Comparison of ENCODE assay signal across 15 mouse cellular contexts in genomic region chr17:5582232-5582631, GRCm38 (mm10).
"Had no signal": no experiment of that assay in that cellular context is flagged by ENCODE, and none has a peak within 500 bp of the region (broad histone marks: within the 10 kb centered on the region; RNA-seq: fewer than 3 reads in every experiment).

No protein-coding gene starts in this region.

- H3K27ac ChIP-seq: neural tube, embryonic 13.5 days; neural tube, embryonic 15.5 days; stomach, embryonic 15.5 days; stomach, postnatal 0 days had no signal

- H3K36me3 ChIP-seq: neural tube, embryonic 13.5 days; neural tube, embryonic 15.5 days; stomach, embryonic 15.5 days had no signal

- H3K4me3 ChIP-seq: neural tube, embryonic 13.5 days; neural tube, embryonic 15.5 days; stomach, embryonic 15.5 days had no signal

- H3K4me1 ChIP-seq: stomach, embryonic 15.5 days had no signal

- DNase-seq: retina, postnatal 1 day; right cerebral cortex, postnatal 14 days; right cerebral cortex, postnatal 25 days; right cerebral cortex, postnatal 4 days; spleen, adult 18-20 months; thymus, adult 18-20 months; thymus, adult 2 months; thymus, postnatal 14 days; thymus, postnatal 25 days; thymus, postnatal 36 days; thymus, postnatal 4 days had no signal
